Mouse (Mus musculus) left cerebral cortex, postnatal 25 days (tissue): ENCODE measurements at regions not wholly inside any gene's neighbourhood (a gene's known extent, or its start where the extent isn't known, plus 50 kb on each side); places are given as distances from the start of the nearest gene placed in this dataset.

Source experiments
- DNase-seq, 2 experiments: peaks; one replicate each; pipeline ENCODE4 v3.0.0; 2022; ENCODE audit warnings: low spot score in 2 of 2, mixed read lengths in 1 of 2
- intact Hi-C: fragments of 180-260 bp; cut with DNase I; formaldehyde crosslinking; loops from one replicate; pipeline ENCODE4 v1.15.1; 2025

- intact Hi-C loops: no loop called here
- DNase-seq: peak in 1 of 2 experiments; percentile 3
Observed at GRCm38 (mm10) chr1:41380013-41380412, 574.6 kb downstream of the Tmem182 start.

DNA sequence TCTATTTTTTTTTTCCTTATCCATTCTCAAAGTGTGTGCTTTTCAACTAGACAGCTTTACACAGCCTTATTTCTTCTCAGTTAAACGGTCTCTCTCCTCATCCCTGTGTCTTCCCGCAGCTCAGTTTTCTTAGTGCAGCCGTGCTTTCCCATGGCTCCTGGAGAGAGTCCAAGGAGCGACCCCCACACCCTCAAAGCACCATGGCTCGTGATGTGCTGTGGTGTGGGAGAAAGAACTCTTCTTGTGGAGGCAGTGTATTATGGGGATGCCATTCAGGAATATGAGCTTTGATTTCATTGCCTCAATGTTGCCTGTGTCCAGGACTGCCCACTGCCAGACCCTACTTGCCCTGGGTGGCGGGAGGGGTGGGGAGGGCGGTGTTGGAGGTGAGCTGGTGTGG lies 576.1 kb downstream of the Tmem182 start:
- DNase-seq: no peak
- intact Hi-C loops: no loop called here

GRCm38 (mm10) chr1:41384731-41385130 lies 579.3 kb downstream of the Tmem182 start:
- no peak for DNase-seq
- intact Hi-C loops: no loop called here

DNA sequence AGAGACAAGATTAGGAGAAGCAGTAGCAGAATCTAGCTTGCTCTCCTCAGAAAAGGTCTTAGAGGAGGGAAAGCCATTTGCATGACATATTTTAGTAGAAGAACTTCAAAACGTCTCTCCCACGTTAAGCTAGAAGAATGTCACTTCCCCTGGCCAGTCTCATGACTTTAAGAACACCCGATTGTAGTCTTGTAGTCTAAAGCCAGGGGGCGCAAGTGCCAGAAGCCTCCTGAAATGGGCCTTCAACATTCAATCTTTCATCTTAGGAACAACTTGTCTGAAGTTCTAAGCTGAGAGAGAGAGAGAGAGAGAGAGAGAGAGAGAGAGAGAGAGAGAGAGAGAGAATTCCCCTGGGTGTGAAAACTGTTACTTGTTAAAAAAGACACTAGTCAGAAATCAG lies 581.0 kb downstream of the Tmem182 start:
- intact Hi-C loops: no loop called here
- DNase-seq: no peak

DNA sequence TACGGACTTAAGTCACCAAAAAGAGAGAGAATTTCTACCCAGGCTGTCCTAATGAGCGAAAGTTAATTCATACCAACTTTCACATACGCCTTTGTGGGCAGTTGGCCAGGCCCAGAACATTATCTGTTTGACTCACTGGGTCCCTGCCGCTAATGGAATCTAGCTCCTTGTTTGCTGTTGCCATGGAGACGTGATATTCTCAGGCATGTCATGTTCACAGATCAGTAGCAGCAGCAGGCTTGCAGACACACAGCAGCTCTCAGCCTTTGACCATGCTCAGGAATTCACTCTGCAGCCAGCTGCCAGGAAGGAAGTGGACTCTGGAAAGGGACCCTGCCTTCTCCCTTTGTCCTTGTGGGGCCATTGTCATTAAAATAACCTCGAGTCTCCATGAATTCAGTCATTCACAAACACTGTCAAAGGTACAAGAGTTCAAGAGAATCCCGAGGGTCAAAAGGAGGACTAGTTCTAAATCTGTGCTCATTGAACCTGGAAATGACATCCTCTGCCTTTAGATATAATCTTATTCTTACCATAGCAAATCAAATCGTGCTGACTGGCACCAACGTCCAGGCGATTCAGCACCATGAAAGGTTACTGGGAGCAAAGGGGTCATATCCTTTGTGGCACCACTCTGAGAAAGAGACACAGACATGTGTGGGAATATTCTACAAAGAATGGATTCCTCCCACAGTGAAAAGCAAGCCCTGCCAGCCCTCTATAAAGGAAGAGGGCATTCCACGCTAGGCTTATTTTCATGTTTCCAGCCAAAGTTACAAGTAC lies 584.9 kb downstream of the Tmem182 start:
- DNase-seq: peak; percentile 46 to 60
- intact Hi-C loops: no loop called here

DNA sequence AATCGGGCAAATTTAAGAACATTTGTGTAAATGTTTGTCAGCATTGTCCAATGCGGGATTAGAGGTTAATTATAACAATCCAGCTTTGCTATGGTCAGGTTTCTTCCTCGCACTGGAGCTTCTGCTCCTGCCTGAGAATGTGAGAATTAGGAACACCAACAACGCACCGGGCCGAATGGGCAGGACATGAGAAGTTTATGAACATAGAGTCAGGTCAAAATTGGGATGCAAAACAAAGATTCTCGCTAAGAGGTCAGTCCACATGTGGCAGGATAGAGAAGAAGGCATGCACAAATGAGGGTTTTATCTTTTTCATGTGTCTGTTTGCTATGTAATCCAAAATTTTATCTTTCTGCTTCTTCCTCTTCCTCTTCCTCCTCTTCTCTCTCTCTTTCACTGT lies 585.7 kb downstream of the Tmem182 start:
- no peak for DNase-seq

DNA sequence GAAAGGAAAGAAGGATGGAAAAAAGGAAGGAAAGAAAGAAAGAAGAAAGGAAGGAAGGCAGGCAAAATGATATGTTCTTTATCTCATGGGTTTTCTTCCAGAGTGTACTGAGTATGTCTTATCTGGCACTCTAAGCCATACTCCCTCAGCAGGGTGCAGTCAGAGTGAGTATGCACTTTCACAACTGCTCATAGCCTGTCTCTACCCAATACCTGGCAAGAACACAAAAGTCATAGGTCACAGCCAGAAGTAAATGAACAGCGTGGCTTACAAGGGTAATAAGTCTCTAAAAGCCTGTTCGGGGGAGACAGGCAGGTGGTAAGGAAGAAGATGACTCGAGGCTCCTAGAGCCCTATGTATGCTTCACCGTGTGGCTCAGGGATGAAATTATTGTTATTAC lies 587.9 kb downstream of the Tmem182 start:
- DNase-seq: no peak
- intact Hi-C loops: no loop called here

More for the DNA sequence above, 585.7 kb downstream of the Tmem182 start:
- intact Hi-C loops: no loop called here

DNA sequence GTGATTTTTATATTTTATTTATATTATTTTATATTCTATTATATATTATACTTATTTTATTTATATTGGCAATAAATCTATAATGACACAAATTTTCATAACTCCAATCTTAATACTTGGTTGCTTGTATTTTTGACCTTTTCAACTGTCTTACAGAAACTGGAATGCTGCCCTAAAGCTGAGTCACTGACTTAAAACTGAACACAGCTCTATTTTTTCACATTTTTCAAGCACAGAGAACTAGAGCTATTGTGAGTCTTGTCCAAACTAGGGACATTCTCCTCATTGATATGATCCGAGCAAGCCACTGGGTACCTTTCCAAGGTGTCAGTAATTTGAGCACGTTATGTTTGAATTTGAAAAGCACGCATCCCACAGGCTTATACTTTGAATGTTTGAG lies 589.7 kb downstream of the Tmem182 start:
- no peak for DNase-seq
- intact Hi-C loops: no loop called here

- DNase-seq: no peak
- intact Hi-C loops: no loop called here
Observed at GRCm38 (mm10) chr1:41410533-41410932, 605.1 kb downstream of the Tmem182 start.

- intact Hi-C loops: no loop called here
- DNase-seq: peak in 1 of 2 experiments; percentile 4
Observed at GRCm38 (mm10) chr1:41411641-41412040, 606.2 kb downstream of the Tmem182 start.

DNA sequence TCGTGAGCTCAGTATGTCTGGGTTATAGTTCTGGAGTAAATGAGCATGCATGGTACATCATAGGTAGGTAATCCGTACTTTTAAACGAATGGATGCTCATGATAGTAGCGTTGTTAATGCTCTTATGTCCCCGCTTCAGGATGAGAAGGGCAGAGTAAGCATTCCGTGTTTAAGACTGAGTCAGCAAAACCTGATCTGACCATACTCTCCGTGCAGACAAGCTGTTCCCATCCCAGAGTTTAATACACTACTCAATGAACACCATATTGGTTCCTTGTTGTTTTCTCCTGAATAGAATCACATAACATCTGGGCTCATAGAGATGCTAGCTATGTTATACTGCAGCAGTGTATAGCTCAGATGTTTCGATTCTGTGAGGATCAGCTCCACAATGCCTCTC lies 606.7 kb downstream of the Tmem182 start:
- intact Hi-C loops: no loop called here
- DNase-seq: no peak

DNA sequence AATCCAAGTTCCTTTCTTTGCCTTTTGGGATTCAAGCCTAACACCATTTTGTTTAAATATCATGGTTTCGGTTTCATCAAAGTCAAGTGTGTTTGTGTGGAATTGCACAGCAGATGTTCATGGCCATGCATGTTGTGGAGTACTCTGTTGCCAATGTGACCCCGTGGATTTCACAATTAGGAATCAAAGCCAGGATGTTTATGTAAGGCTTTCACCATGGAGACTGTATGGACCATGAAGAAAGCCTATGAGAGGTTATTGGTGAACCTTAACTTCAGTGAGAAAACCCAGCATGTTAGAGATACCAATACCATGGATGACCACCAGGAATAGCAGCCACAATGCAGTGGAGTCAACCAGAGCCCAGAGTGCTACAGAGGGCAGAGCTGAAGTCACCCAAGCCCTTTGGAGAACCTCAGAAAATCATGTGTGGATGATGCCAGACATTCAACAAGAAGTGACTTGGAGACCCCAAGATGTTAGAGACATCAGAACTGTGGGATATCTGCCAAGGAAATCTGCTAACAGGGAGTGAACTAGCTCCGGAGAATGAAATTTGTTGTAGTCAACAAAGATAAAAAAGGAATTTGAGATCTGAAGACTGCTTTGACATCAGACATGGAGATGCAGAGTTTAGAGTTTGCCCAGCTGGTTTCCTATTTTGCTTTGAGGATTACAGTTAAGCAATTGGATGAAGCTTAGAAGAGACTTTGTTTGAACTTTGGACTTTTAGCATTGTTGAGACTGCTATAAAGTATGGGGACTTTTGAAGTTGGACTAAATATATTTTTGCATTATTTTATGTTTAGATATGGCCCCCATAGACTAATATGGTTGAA lies 615.3 kb downstream of the Tmem182 start:
- no peak for DNase-seq
- intact Hi-C loops: no loop called here

GRCm38 (mm10) chr1:41427853-41428252 lies 622.5 kb downstream of the Tmem182 start:
- DNase-seq: peak in 1 of 2 experiments; percentile 5
- intact Hi-C loops: no loop called here

GRCm38 (mm10) chr1:41431127-41431690 lies 625.8 kb downstream of the Tmem182 start:
- intact Hi-C loops: no loop called here
- DNase-seq: no peak

- no peak for DNase-seq
- intact Hi-C loops: no loop called here
Observed at GRCm38 (mm10) chr1:41435379-41435778, 630.0 kb downstream of the Tmem182 start.

DNA sequence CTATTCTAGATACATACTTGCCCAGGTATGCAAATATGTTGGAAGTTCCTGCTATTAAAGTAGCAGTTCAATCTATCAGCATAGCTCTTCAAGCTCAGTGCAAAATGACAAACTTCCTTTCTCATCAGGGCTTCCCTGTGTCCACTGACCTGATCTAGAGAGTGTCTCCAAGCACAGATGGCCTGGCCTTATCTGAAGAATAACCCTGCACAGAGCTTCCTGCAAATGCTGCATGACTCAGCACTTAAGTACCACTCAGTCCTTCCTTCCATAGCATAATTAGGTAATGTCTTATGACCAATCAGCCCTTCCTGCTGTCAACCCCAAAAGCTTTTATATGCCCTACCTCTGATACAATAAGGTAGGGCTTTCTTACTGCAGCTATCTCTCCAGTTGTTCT lies 644.6 kb downstream of the Tmem182 start:
- intact Hi-C loops: no loop called here
- DNase-seq: no peak
